Mouse (Mus musculus) small intestine, adult 2 months (tissue): Measurements from ENCODE around the gene Tbc1d8b.

ENCODE experiments used
- CTCF ChIP-seq: fragments of 200-500 bp; IDR thresholded peaks from 2 replicates; pipeline ENCODE4 v1.5.1; 2012; ENCODE audit warnings: low read depth, mild to moderate bottlenecking, control low read depth, inconsistent platforms, low read length, moderate library complexity, mixed read lengths; ENCODE audit not compliant: insufficient replicate concordance, insufficient read length; ENCODE audit errors: extremely low read depth
- POLR2A ChIP-seq: fragments of 200-500 bp; IDR thresholded peaks from 2 replicates; pipeline ENCODE4 v1.6.1; 2012; ENCODE audit warnings: low read depth, mild to moderate bottlenecking, control low read depth, inconsistent platforms, low read length, moderate library complexity

DNA sequence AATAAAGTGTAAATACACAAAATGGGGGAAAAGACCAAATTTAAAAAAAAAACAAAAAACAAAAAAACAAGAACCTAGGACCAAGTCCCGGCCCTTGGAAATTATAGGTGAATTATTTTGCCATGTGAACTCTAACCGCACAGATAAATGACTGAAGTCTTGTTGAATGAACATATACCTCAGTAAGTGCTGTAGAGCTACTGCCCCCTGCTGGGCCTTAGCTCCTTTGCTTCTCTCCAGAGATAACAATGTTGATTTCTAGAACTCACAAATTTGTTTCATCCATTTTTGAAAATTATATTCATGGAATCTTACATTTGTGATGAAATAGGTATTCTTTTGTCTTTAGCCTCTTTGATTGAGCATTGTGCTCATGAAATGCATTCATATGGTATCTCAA, 77.8 kb downstream of the Tbc1d8b start:
- TF ChIP-seq POLR2A, result no peak
- TF ChIP-seq CTCF, result no peak
